Comparison of ENCODE assay signal across 9 mouse cellular contexts in the genomic region with DNA sequence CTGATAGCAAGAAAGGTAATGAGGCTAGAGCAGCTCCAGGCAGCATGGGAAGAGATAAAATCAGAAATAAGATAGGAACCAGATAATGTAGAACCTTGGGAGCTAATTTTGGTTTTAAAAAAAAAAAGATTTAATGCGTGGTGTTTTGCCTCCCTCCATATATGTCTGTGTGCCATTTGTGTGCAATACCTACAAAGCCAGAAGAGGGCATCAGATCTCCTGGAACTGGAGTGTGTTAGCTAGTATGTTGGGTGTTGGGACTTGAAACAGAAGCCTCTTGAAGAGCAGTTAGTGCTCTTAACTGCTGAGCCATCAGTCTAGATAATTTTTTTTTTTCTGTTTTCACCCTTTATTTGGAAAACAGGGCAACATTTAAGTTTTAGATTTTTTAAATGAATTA. TPM values are rescaled to one million over a fixed set of nuclear protein-coding genes. Genes with fewer than 3 reads are reported as not detected.
DNase-seq lines count a peak whose midpoint lies in the region; ATAC-seq and TF ChIP-seq lines count a peak whose summit lies in the region.
"Had no signal": no experiment of that assay in that cellular context is flagged by ENCODE, and none has a peak within 500 bp of the region (broad histone marks: within the 10 kb centered on the region; RNA-seq: fewer than 3 reads in every experiment).

No protein-coding gene starts in this region.

- intact Hi-C loops in left cerebral cortex, postnatal 4 days (cut with DNase I) = no loop called here

- no peak overlapping the region for H3K4me2 ChIP-seq in hindbrain, embryonic 11.5 days (replicated peaks; ENCODE audit: low read depth, low read length)
- no peak overlapping the region for H3K4me2 ChIP-seq in hindbrain, embryonic 16.5 days (ENCODE audit: low read length)
- H3K4me2 ChIP-seq in forebrain, embryonic 12.5 days = no peak overlapping the region
- H3K4me2 ChIP-seq: limb, embryonic 12.5 days had no signal

- no peak overlapping the region for H3K9ac ChIP-seq in hindbrain, embryonic 11.5 days (ENCODE audit: low read depth, low read length)
- H3K9ac ChIP-seq in hindbrain, embryonic 16.5 days (ENCODE audit: low read depth, low read length) = no peak overlapping the region
- H3K9ac ChIP-seq in ES-Bruce4 (ENCODE audit: low read depth, poor library complexity, severe bottlenecking) = no peak overlapping the region
- no peak overlapping the region for H3K9ac ChIP-seq in forebrain, embryonic 12.5 days
- H3K9ac ChIP-seq: limb, embryonic 12.5 days had no signal

- 30% methylated on average over 1 of the region's 1 CpGs for WGBS in hindbrain, embryonic 11.5 days
- 41% methylated on average over 1 of the region's 1 CpGs for WGBS in hindbrain, embryonic 16.5 days
- 41% methylated on average over 1 of the region's 1 CpGs for WGBS in forebrain, embryonic 12.5 days

- no peak overlapping the region for H3K27ac ChIP-seq in hindbrain, embryonic 11.5 days (ENCODE audit: low read depth, low read length)
- H3K27ac ChIP-seq in hindbrain, embryonic 16.5 days (ENCODE audit: low read depth, low read length) = no peak overlapping the region
- H3K27ac ChIP-seq in ES-Bruce4 (ENCODE audit: insufficient read depth, low read length) = no peak overlapping the region
- no peak overlapping the region for H3K27ac ChIP-seq in forebrain, embryonic 12.5 days
- H3K27ac ChIP-seq: limb, embryonic 12.5 days had no signal

- DNase-seq in hindbrain, embryonic 11.5 days (ENCODE audit: low spot score) = peak; percentile 69
- peak; percentile 49 for DNase-seq in cerebellum, adult 8-10 months
- peak; percentile 74 for DNase-seq in heart, postnatal 4 days
- peak; percentile 27 for DNase-seq in left cerebral cortex, postnatal 4 days
- DNase-seq in right cerebral cortex, postnatal 10 days (ENCODE audit: low spot score in 2 of 2) = peak; percentile 63 to 70

- H3K9me3 ChIP-seq in hindbrain, embryonic 11.5 days (ENCODE audit: control insufficient read depth, low read length) = no peaks in the 10 kb centered on the region
- no peaks in the 10 kb centered on the region for H3K9me3 ChIP-seq in hindbrain, embryonic 16.5 days (ENCODE audit: control insufficient read depth, low read length)
- H3K9me3 ChIP-seq in ES-Bruce4 (replicated peaks; ENCODE audit: control insufficient read depth, insufficient read depth, low read length, poor library complexity, severe bottlenecking) = no peaks in the 10 kb centered on the region
- H3K9me3 ChIP-seq in forebrain, embryonic 12.5 days = no peaks in the 10 kb centered on the region
- H3K9me3 ChIP-seq: limb, embryonic 12.5 days had no signal

- no peak for ATAC-seq in hindbrain, embryonic 11.5 days (ENCODE audit: low FRiP score)
- ATAC-seq in hindbrain, embryonic 16.5 days = no peak
- no peak for ATAC-seq in forebrain, embryonic 12.5 days (ENCODE audit: low FRiP score)

- peak; percentile 3 for TF ChIP-seq CTCF in ES-Bruce4 (IDR thresholded peaks at IDR 0.05; ENCODE audit: low read depth, low read length)

- no peak for TF ChIP-seq POLR2A in ES-Bruce4 (IDR thresholded peaks at IDR 0.05; ENCODE audit: insufficient read depth, low read length)

- no peaks in the 10 kb centered on the region for H3K4me1 ChIP-seq in hindbrain, embryonic 11.5 days (replicated peaks; ENCODE audit: control insufficient read depth, insufficient read depth, low read length)
- H3K4me1 ChIP-seq in hindbrain, embryonic 16.5 days (ENCODE audit: control insufficient read depth, insufficient read depth, low read depth, low read length) = peaks cover 3% of the 10 kb centered on the region; the same call in 1 of the 2 replicates
- H3K4me1 ChIP-seq in ES-Bruce4 (ENCODE audit: control insufficient read depth, insufficient read depth, low read length) = no peaks in the 10 kb centered on the region
- 0 out of 2 replicates have a peak, but pooled peaks cover 5% of the 10 kb centered on the region for H3K4me1 ChIP-seq in forebrain, embryonic 12.5 days

- no peak overlapping the region for H3K4me3 ChIP-seq in hindbrain, embryonic 11.5 days (ENCODE audit: low read depth, low read length)
- H3K4me3 ChIP-seq in hindbrain, embryonic 16.5 days (ENCODE audit: low read length) = no peak overlapping the region
- H3K4me3 ChIP-seq in ES-Bruce4 (ENCODE audit: low read depth, low read length) = no peak overlapping the region
- no peak overlapping the region for H3K4me3 ChIP-seq in forebrain, embryonic 12.5 days (replicated peaks)
- H3K4me3 ChIP-seq: limb, embryonic 12.5 days had no signal

- no peaks in the 10 kb centered on the region for H3K27me3 ChIP-seq in hindbrain, embryonic 11.5 days (ENCODE audit: control insufficient read depth, insufficient read depth, low read length)
- no peaks in the 10 kb centered on the region for H3K27me3 ChIP-seq in hindbrain, embryonic 16.5 days (replicated peaks; ENCODE audit: control insufficient read depth, insufficient read depth, low read length)
- H3K27me3 ChIP-seq in ES-Bruce4 (ENCODE audit: control insufficient read depth, insufficient read depth, low read length, poor library complexity, severe bottlenecking) = no peaks in the 10 kb centered on the region
- H3K27me3 ChIP-seq in forebrain, embryonic 12.5 days = no peaks in the 10 kb centered on the region
- H3K27me3 ChIP-seq: limb, embryonic 12.5 days had no signal

- TF ChIP-seq EP300 in ES-Bruce4 (IDR thresholded peaks at IDR 0.05; ENCODE audit: insufficient read depth, low read depth, low read length) = no peak

- no peaks in the 10 kb centered on the region for H3K36me3 ChIP-seq in hindbrain, embryonic 11.5 days (ENCODE audit: control insufficient read depth, insufficient read depth, low read length)
- no peaks in the 10 kb centered on the region for H3K36me3 ChIP-seq in hindbrain, embryonic 16.5 days (ENCODE audit: control insufficient read depth, insufficient read depth, low read length)
- H3K36me3 ChIP-seq in ES-Bruce4 (ENCODE audit: control insufficient read depth, insufficient read depth, low read length, poor library complexity, severe bottlenecking) = no peaks in the 10 kb centered on the region
- no peaks in the 10 kb centered on the region for H3K36me3 ChIP-seq in forebrain, embryonic 12.5 days (replicated peaks)
- H3K36me3 ChIP-seq: limb, embryonic 12.5 days had no signal

RNA-seq across cellular contexts. Expression of a gene that starts 4.3 kb away (rescaled TPM):
- 87.8 and 96.0 TPM in 2 replicates for polyA plus RNA-seq in hindbrain, embryonic 11.5 days (2014; fragmentation: Nextera tagmentation; extraction: Ambion mirVana)
- polyA plus RNA-seq in hindbrain, embryonic 16.5 days (2015; fragmentation: Nextera tagmentation; extraction: Ambion mirVana) = 86.6 and 91.6 TPM in 2 replicates
- polyA plus RNA-seq in ES-Bruce4 (2011; ENCODE audit: insufficient read depth, insufficient read length, low read depth, missing spikeins) = 98.6 and 103 TPM in 2 replicates
- total RNA-seq in heart, postnatal 4 days (2021) = 100 to 1,000 TPM; 114 to 115 TPM
- 10 to 100 TPM; 71.9 to 75.8 TPM for total RNA-seq in left cerebral cortex, postnatal 4 days (2021)
- 139 and 143 TPM in 2 replicates for polyA plus RNA-seq in forebrain, embryonic 12.5 days (2016; fragmentation: Nextera tagmentation; extraction: Ambion mirVana)

RNA-seq across cellular contexts. Expression of a gene that starts 17.0 kb away (rescaled TPM):
- polyA plus RNA-seq in hindbrain, embryonic 11.5 days (2014; fragmentation: Nextera tagmentation; extraction: Ambion mirVana) = 173 and 179 TPM in 2 replicates
- 169 and 173 TPM in 2 replicates for polyA plus RNA-seq in hindbrain, embryonic 16.5 days (2015; fragmentation: Nextera tagmentation; extraction: Ambion mirVana)
- polyA plus RNA-seq in ES-Bruce4 (2011; ENCODE audit: insufficient read depth, insufficient read length, low read depth, missing spikeins) = 82.0 and 83.8 TPM in 2 replicates
- total RNA-seq in heart, postnatal 4 days (2021) = 100 to 1,000 TPM; 129 to 134 TPM
- total RNA-seq in left cerebral cortex, postnatal 4 days (2021) = 10 to 100 TPM; 73.9 to 84.3 TPM
- 157 and 162 TPM in 2 replicates for polyA plus RNA-seq in forebrain, embryonic 12.5 days (2016; fragmentation: Nextera tagmentation; extraction: Ambion mirVana)
